Mouse (Mus musculus): ENCODE measurements at regions not wholly inside any gene's neighbourhood (a gene's known extent, or its start where the extent isn't known, plus 50 kb on each side); places are given as distances from the start of the nearest gene placed in this dataset.

- TF ChIP-seq POLR2A (IDR thresholded peaks at IDR 0.05; ENCODE audit: borderline replicate concordance, extremely low read depth, insufficient read depth, insufficient read length, poor library complexity, severe bottlenecking) (no peak), CTCF (IDR thresholded peaks at IDR 0.05; ENCODE audit: borderline replicate concordance, extremely low read depth, insufficient read depth, insufficient read length) (no peak)
- DNase-seq (ENCODE audit: low read depth), result peak; percentile 18
Measured at GRCm38 (mm10) chr1:23173054-23173802, 71.2 kb upstream of the 4933415F23Rik start.

GRCm38 (mm10) chr1:23171336-23171735 is 69.3 kb upstream of the 4933415F23Rik start:
- TF ChIP-seq POLR2A (IDR thresholded peaks at IDR 0.05; ENCODE audit: borderline replicate concordance, extremely low read depth, insufficient read depth, insufficient read length, poor library complexity, severe bottlenecking), result no peak
- no peak for TF ChIP-seq CTCF (IDR thresholded peaks at IDR 0.05; ENCODE audit: borderline replicate concordance, extremely low read depth, insufficient read depth, insufficient read length)
- no peak for DNase-seq (ENCODE audit: low read depth)

- TF ChIP-seq CTCF (IDR thresholded peaks at IDR 0.05; ENCODE audit: borderline replicate concordance, extremely low read depth, insufficient read depth, insufficient read length), result no peak
- TF ChIP-seq POLR2A (IDR thresholded peaks at IDR 0.05; ENCODE audit: borderline replicate concordance, extremely low read depth, insufficient read depth, insufficient read length, poor library complexity, severe bottlenecking), result no peak
- no peak for DNase-seq (ENCODE audit: low read depth)
Measured at GRCm38 (mm10) chr1:23170711-23171110, 68.7 kb upstream of the 4933415F23Rik start.

GRCm38 (mm10) chr1:23168504-23168903 is 66.5 kb upstream of the 4933415F23Rik start:
- TF ChIP-seq CTCF (IDR thresholded peaks at IDR 0.05; ENCODE audit: borderline replicate concordance, extremely low read depth, insufficient read depth, insufficient read length) (peak; percentile 6; the same call in 1 of the 2 replicates), POLR2A (IDR thresholded peaks at IDR 0.05; ENCODE audit: borderline replicate concordance, extremely low read depth, insufficient read depth, insufficient read length, poor library complexity, severe bottlenecking) (no peak)
- no peak for DNase-seq (ENCODE audit: low read depth)

- TF ChIP-seq CTCF (IDR thresholded peaks at IDR 0.05; ENCODE audit: borderline replicate concordance, extremely low read depth, insufficient read depth, insufficient read length) (no peak), POLR2A (IDR thresholded peaks at IDR 0.05; ENCODE audit: borderline replicate concordance, extremely low read depth, insufficient read depth, insufficient read length, poor library complexity, severe bottlenecking) (no peak)
- DNase-seq (ENCODE audit: low read depth), result no peak
Measured at GRCm38 (mm10) chr1:23163371-23163935, 61.4 kb upstream of the 4933415F23Rik start.

- DNase-seq (ENCODE audit: low read depth), result no peak
Measured at GRCm38 (mm10) chr1:23162766-23163165, 60.7 kb upstream of the 4933415F23Rik start.

More at GRCm38 (mm10) chr1:23162766-23163165, 60.7 kb upstream of the 4933415F23Rik start:
- TF ChIP-seq POLR2A (IDR thresholded peaks at IDR 0.05; ENCODE audit: borderline replicate concordance, extremely low read depth, insufficient read depth, insufficient read length, poor library complexity, severe bottlenecking) (no peak), CTCF (IDR thresholded peaks at IDR 0.05; ENCODE audit: borderline replicate concordance, extremely low read depth, insufficient read depth, insufficient read length) (no peak)

Measured in brain, embryonic 14.5 days (tissue).